14 mouse cellular contexts compared by ENCODE assay signal in the genomic region with DNA sequence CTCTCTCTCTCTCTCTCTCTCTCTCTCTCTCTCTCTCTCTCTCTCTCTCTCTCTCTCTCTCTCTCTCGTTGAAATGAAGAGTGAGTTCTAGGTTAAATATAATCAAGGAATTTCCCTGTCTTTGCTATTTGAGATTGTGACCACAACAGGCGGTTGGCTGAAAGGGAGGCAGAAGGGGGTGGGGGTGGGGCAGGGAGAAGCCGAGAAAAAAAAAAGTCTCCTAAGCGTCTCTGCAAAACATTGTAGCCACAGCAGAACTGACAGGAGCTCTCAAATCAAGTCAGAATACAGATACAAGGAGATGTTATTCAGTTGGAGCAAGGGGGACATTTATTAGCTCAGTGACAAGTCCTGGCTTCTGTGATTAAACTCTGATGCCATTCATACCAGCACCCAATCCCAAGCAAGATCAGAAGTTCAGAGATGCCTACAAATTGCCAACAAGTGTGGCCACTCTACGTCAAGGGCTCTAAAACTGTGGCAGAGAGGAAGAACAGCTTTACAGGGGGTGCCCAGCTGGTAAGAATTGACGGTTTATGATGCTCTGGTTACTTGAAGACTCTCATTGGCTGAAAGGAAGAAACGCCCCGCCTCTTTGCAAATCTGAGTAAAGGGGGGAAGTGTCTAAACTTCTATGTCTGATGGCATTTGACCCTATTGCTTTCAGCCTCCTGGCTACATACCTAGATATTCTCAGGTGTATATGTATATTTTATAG. TPM values are rescaled to one million over a fixed set of nuclear protein-coding genes. Genes with fewer than 3 reads are reported as not detected.
DNase-seq lines count a peak whose midpoint lies in the region; ATAC-seq and TF ChIP-seq lines count a peak whose summit lies in the region.
"Had no signal": no experiment of that assay in that cellular context is flagged by ENCODE, and none has a peak within 500 bp of the region (broad histone marks: within the 10 kb centered on the region; RNA-seq: fewer than 3 reads in every experiment).

A gene (plus strand): TSS at position 233 of the 718 bp plus-strand sequence.

- H3K36me3 ChIP-seq in thymus, adult 2 months (ENCODE audit: control insufficient read depth, insufficient read depth, low read length) = no peaks in the 10 kb centered on the region
- H3K36me3 ChIP-seq in stomach, postnatal 0 days (ENCODE audit: control insufficient read depth, insufficient read depth, low read length) = no peaks in the 10 kb centered on the region
- H3K36me3 ChIP-seq: forebrain, embryonic 12.5 days had no signal

- H3K27me3 ChIP-seq in thymus, adult 2 months (ENCODE audit: control insufficient read depth, insufficient read depth, low read length) = no peaks in the 10 kb centered on the region
- no peaks in the 10 kb centered on the region for H3K27me3 ChIP-seq in stomach, postnatal 0 days (ENCODE audit: control insufficient read depth, insufficient read depth, low read length)
- H3K27me3 ChIP-seq: forebrain, embryonic 12.5 days; Patski had no signal

- H3K4me1 ChIP-seq in thymus, adult 2 months (replicated peaks; ENCODE audit: control insufficient read depth, insufficient read depth, low read length) = no peaks in the 10 kb centered on the region
- no peaks in the 10 kb centered on the region for H3K4me1 ChIP-seq in stomach, postnatal 0 days (replicated peaks; ENCODE audit: control insufficient read depth, insufficient read depth)
- H3K4me1 ChIP-seq: forebrain, embryonic 12.5 days had no signal

- H3K27ac ChIP-seq in thymus, adult 2 months (ENCODE audit: control insufficient read depth, insufficient read depth, low read length) = no peak within 1 kb of the TSS
- H3K27ac ChIP-seq in stomach, postnatal 0 days (replicated peaks) = no peak within 1 kb of the TSS
- H3K27ac ChIP-seq: forebrain, embryonic 12.5 days; hindbrain, embryonic 14.5 days; liver, embryonic 14.5 days had no signal

- H3K9ac ChIP-seq in stomach, postnatal 0 days (ENCODE audit: low read length) = no peak within 1 kb of the TSS
- H3K9ac ChIP-seq: forebrain, embryonic 12.5 days; hindbrain, embryonic 14.5 days; liver, embryonic 14.5 days had no signal

- TF ChIP-seq CTCF in thymus, adult 2 months (IDR thresholded peaks at IDR 0.05; ENCODE audit: borderline replicate concordance, control insufficient read depth, extremely low read depth, insufficient read depth, low read length, poor library complexity) = no peak
- no peak for TF ChIP-seq CTCF in stomach, postnatal 0 days (IDR thresholded peaks at IDR 0.05; ENCODE audit: low read depth)

- intact Hi-C loops in gastrocnemius, postnatal 36 days (cut with DNase I) = loop anchor here (10.0 kb wide), 1 partner anchor 149 kb away; no protein-coding TSS in a partner anchor

- H3K4me2 ChIP-seq in stomach, postnatal 0 days (replicated peaks; ENCODE audit: low read depth) = peak within 1 kb of the TSS; percentile 18; the same call in 1 of the 2 replicates
- H3K4me2 ChIP-seq: forebrain, embryonic 12.5 days; hindbrain, embryonic 14.5 days; midbrain, embryonic 11.5 days had no signal

- H3K4me3 ChIP-seq in thymus, adult 2 months (ENCODE audit: control insufficient read depth, insufficient read depth, low read length) = no peak within 1 kb of the TSS
- no peak within 1 kb of the TSS for H3K4me3 ChIP-seq in stomach, postnatal 0 days (ENCODE audit: low read depth, low read length)
- H3K4me3 ChIP-seq: forebrain, embryonic 12.5 days had no signal

- WGBS in thymus, adult 2 months = 39% methylated on average over 8 of the region's 8 CpGs
- 40% methylated on average over 8 of the region's 8 CpGs for WGBS in stomach, postnatal 0 days

- H3K9me3 ChIP-seq in stomach, postnatal 0 days (ENCODE audit: control insufficient read depth, low read length) = no peaks in the 10 kb centered on the region
- H3K9me3 ChIP-seq: forebrain, embryonic 12.5 days had no signal

- ATAC-seq in stomach, postnatal 0 days (ENCODE audit: low FRiP score, low TSS enrichment) = no peak
- ATAC-seq: Patski had no signal

- TF ChIP-seq EP300 in stomach, postnatal 0 days (optimal IDR thresholded peaks at IDR 0.05) = no peak

- peak; percentile 57 for DNase-seq in gastrocnemius, adult 18-20 months (ENCODE audit: low spot score)
- no peak for DNase-seq in gastrocnemius, postnatal 36 days
- no peak for DNase-seq in thymus, adult 2 months
- DNase-seq in thymus, postnatal 25 days = no peak
- peak; percentile 23 for DNase-seq in heart, postnatal 4 days
- no peak for DNase-seq in stomach, postnatal 0 days (ENCODE audit: low spot score)
- no peak for DNase-seq in yolk sac, embryonic 10.5 days (ENCODE audit: low spot score)
- no peak for DNase-seq in frontal cortex, adult 2 months (ENCODE audit: extremely low spot score in 1 of 2, low spot score in 1 of 2)
- DNase-seq: cerebellum, postnatal 14 days had no signal

- no peak for TF ChIP-seq POLR2A in thymus, adult 2 months (IDR thresholded peaks at IDR 0.05; ENCODE audit: control insufficient read depth, extremely low read depth, insufficient read depth, low read length, poor library complexity)

RNA-seq across cellular contexts. Expression of the gene that starts here (rescaled TPM):
- 10 to 100 TPM; 10.2 to 12.4 TPM for total RNA-seq in gastrocnemius, adult 18-20 months (2021)
- total RNA-seq in gastrocnemius, postnatal 36 days (2021) = 1 to 10 TPM; 5.1 to 8.7 TPM
- 16.9 and 23.1 TPM in 2 replicates for polyA plus RNA-seq in thymus, adult 2 months (2012; rRNA removed)
- 1 to 10 TPM; 1.1 to 2.0 TPM for total RNA-seq in heart, postnatal 4 days (2021)
- polyA plus RNA-seq in stomach, postnatal 0 days (2015; fragmentation: Nextera tagmentation; extraction: Ambion mirVana) = 21.6 and 24.5 TPM in 2 replicates
- polyA plus RNA-seq in frontal cortex, adult 2 months (2012; rRNA removed) = 0.74 and 1.1 TPM in 2 replicates
- polyA plus RNA-seq: hindbrain, embryonic 14.5 days had no signal

Comparison
In these comparisons a context has a peak if more than half of its experiments do, and no peak if none do; other contexts are left out.
1. DNase-seq: peak in gastrocnemius, adult 18-20 months (single experiment) and heart, postnatal 4 days (single experiment); none in gastrocnemius, postnatal 36 days (0 of 2), thymus, adult 2 months (single experiment), thymus, postnatal 25 days (single experiment), stomach, postnatal 0 days (single experiment), yolk sac, embryonic 10.5 days (single experiment) and frontal cortex, adult 2 months (0 of 2).